Mouse (Mus musculus): ENCODE data around the gene Ndufb11. TPM values are rescaled to one million over a fixed set of nuclear protein-coding genes. Genes with fewer than 3 reads are reported as not detected.

Gene Ndufb11
- 165 and 196 TPM in 2 replicates for polyA plus RNA-seq (2012; rRNA removed)

GRCm38 (mm10) chrX:20617176-20617902 is at the start of gene Ndufb11, which contains the start of gene Rbm10:
TSS of gene Ndufb11 (minus strand) at chrX:20617619.
TSS of gene Rbm10 (plus strand) at chrX:20617503.

GRCm38 (mm10) chrX:20658026-20658652 is 40.7 kb upstream of the Ndufb11 start, which contains the start of gene Uba1:
TSS of gene Uba1 (plus strand) at chrX:20658326.

Other genes starting within 250 kb of the Ndufb11 start
- 11.8 and 12.2 TPM in 2 replicates for gene Jade3, start 191.9 kb downstream of the Ndufb11 start, polyA plus RNA-seq (2012; rRNA removed)
- 0.27 and 0.60 TPM in 2 replicates for gene Rgn, start 67.8 kb downstream of the Ndufb11 start, polyA plus RNA-seq (2012; rRNA removed)
- gene Rbm10, start 116 bp downstream of the Ndufb11 start, polyA plus RNA-seq (2012; rRNA removed): 60.4 and 62.7 TPM in 2 replicates
- 397 and 433 TPM in 2 replicates for gene Uba1, start 40.7 kb upstream of the Ndufb11 start, polyA plus RNA-seq (2012; rRNA removed)
- gene Cdk16, start 70.3 kb upstream of the Ndufb11 start, polyA plus RNA-seq (2012; rRNA removed): 266 and 276 TPM in 2 replicates
- gene Usp11, start 86.3 kb upstream of the Ndufb11 start, polyA plus RNA-seq (2012; rRNA removed): 102 TPM in 2 replicates
- gene Araf, start 180.2 kb upstream of the Ndufb11 start, polyA plus RNA-seq (2012; rRNA removed): 258 and 278 TPM in 2 replicates

All from central nervous system, embryonic 18 days (tissue).